Mouse (Mus musculus) CD4-positive, CD25-positive, alpha-beta regulatory T cell, adult 4 months (primary cell): Measurements from ENCODE around the gene Setd1a. TPM values are rescaled to one million over a fixed set of nuclear protein-coding genes. Genes with fewer than 3 reads are reported as not detected.
"Not testable (repeated sequence)": the region's sequence is repeated elsewhere in the genome, so short reads cannot be mapped to it uniquely, and the experiment has no call there.

Experiments used
- ATAC-seq: one replicate; pipeline ENCODE4 v1.8.0; 2017
- polyA plus RNA-seq, 2 experiments: library from polyadenylated mRNA; unstranded; fragments of 100-300 nt; shearing (Covaris generic); gene quantifications; one replicate each; pipeline ENCODE4 v1.2.1; 2017

Gene Setd1a
- polyA plus RNA-seq, 2 experiments from 2014 or later, result 5.8 to 6.6 TPM

- no peak for ATAC-seq
Measured at GRCm38 (mm10) chr7:127766851-127767609, 9.4 kb upstream of the Setd1a start.

GRCm38 (mm10) chr7:127767671-127768345 lies 8.7 kb upstream of the Setd1a start:
- ATAC-seq, result no peak

- ATAC-seq, result no peak
Measured at GRCm38 (mm10) chr7:127768346-127768996, 8.0 kb upstream of the Setd1a start.

- peak; percentile 73 for ATAC-seq
Measured at GRCm38 (mm10) chr7:127768997-127769593, 7.4 kb upstream of the Setd1a start.

- peak; percentile 44 for ATAC-seq
Measured at GRCm38 (mm10) chr7:127769651-127770038, 6.8 kb upstream of the Setd1a start, which contains the start of gene Orai3. Gene Orai3, plus strand, starts transcription at chr7:127769815.

- ATAC-seq, result peak; percentile 16
Measured at GRCm38 (mm10) chr7:127770039-127770905, 6.2 kb upstream of the Setd1a start.

GRCm38 (mm10) chr7:127771262-127771661 lies 5.2 kb upstream of the Setd1a start:
- ATAC-seq, result no peak

- ATAC-seq, result no peak
Measured at GRCm38 (mm10) chr7:127772080-127772479, 4.4 kb upstream of the Setd1a start.

GRCm38 (mm10) chr7:127772557-127772956 lies 3.9 kb upstream of the Setd1a start:
- no peak for ATAC-seq

- no peak for ATAC-seq
Measured at GRCm38 (mm10) chr7:127773664-127774384, 2.6 kb upstream of the Setd1a start.

GRCm38 (mm10) chr7:127775837-127776236 lies 633 bp upstream of the Setd1a start:
- not testable (repeated sequence) for ATAC-seq

- ATAC-seq, result peak; percentile 94
Measured at GRCm38 (mm10) chr7:127776878-127777473, 506 bp downstream of the Setd1a start.

GRCm38 (mm10) chr7:127777474-127778266 lies 1.2 kb downstream of the Setd1a start:
- ATAC-seq, result no peak

GRCm38 (mm10) chr7:127778350-127778749 lies 1.9 kb downstream of the Setd1a start:
- no peak for ATAC-seq

GRCm38 (mm10) chr7:127785308-127785707 lies 8.8 kb downstream of the Setd1a start, which contains the start of gene Gm49388:
Gene Gm49388, plus strand, starts transcription at chr7:127785608.
- ATAC-seq, result no peak

- ATAC-seq, result no peak
Measured at GRCm38 (mm10) chr7:127797076-127797845, 20.8 kb downstream of the Setd1a start.

- no peak for ATAC-seq
Measured at GRCm38 (mm10) chr7:127798591-127798990, 22.1 kb downstream of the Setd1a start.

GRCm38 (mm10) chr7:127799211-127799610 lies 22.7 kb downstream of the Setd1a start:
- ATAC-seq, result no peak

GRCm38 (mm10) chr7:127799738-127800137 lies 23.3 kb downstream of the Setd1a start:
- no peak for ATAC-seq
